Mouse (Mus musculus) small intestine, adult 2 months (tissue): Measurements from ENCODE around the gene Baat.

ENCODE experiments used
- CTCF ChIP-seq: fragments of 200-500 bp; IDR thresholded peaks from 2 replicates; pipeline ENCODE4 v1.5.1; 2012; ENCODE audit warnings: low read depth, mild to moderate bottlenecking, control low read depth, inconsistent platforms, low read length, moderate library complexity, mixed read lengths; ENCODE audit not compliant: insufficient replicate concordance, insufficient read length; ENCODE audit errors: extremely low read depth
- POLR2A ChIP-seq: fragments of 200-500 bp; IDR thresholded peaks from 2 replicates; pipeline ENCODE4 v1.6.1; 2012; ENCODE audit warnings: low read depth, mild to moderate bottlenecking, control low read depth, inconsistent platforms, low read length, moderate library complexity

DNA sequence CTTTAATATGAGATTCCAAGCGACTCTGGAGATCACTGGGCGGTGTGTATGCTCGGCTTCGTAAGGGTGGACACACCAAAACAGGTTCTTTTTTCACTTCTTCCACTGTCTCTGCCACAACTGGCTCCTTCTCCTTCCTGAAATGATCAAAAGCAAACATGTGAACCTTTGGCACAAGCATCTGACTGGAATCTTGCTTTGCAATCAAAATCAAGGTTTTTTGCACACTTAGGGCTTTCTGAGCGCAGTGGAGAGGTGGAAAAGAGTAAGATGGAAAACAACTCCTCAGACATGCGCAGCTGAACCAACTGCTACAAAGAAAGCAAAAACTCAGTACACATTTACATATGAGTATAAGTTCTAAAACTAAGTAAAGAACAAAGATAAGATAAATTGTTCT is 8.1 kb upstream of the Baat start:
- TF ChIP-seq CTCF: no peak
- no peak for TF ChIP-seq POLR2A
